In the genomic region with DNA sequence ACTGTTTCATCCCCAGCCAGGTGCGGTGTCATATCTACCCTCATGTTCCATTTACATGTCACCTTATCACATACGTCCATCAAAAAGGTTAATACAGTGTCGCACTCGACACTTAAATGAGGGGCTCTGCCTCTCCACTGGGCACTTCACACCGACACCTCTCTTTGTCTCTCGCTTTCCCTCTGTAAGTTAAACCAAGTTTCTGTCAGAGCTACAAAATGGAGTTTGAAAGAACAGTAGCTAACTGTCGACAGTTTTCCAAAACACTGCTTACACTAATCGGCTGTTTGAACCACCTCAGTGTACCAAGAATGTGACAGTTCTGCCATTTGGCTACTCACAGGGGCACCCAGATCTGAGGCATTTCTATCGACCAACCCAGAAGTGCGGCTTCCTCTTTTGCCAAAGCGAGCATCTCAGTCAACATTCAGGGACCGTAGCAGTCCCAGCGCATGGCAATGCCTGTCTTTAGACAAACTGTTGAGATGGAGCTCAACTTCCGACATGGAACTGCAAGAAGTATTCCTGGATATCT, we compare ENCODE assay signal across 10 mouse cellular contexts.
DNase-seq lines count a peak whose midpoint lies in the region; ATAC-seq and TF ChIP-seq lines count a peak whose summit lies in the region.
"Had no signal": no experiment of that assay in that cellular context is flagged by ENCODE, and none has a peak within 500 bp of the region (broad histone marks: within the 10 kb centered on the region; RNA-seq: fewer than 3 reads in every experiment).

No protein-coding gene starts in this region.

- peak overlapping the region; percentile 48 for H3K27ac ChIP-seq in heart, embryonic 16.5 days (ENCODE audit: low read length)
- no peak overlapping the region for H3K27ac ChIP-seq in heart, adult 2 months
- H3K27ac ChIP-seq in brown adipose tissue, adult 24 weeks (replicated peaks; ENCODE audit: low read depth, low read length), result 0 out of 2 replicates have a peak overlapping the region, but pooled peaks have one; percentile 15
- H3K27ac ChIP-seq in forebrain, embryonic 11.5 days (ENCODE audit: low read depth, low read length), result no peak overlapping the region; the same call in 1 of the 2 replicates
- peak overlapping the region; percentile 92 for H3K27ac ChIP-seq in limb, embryonic 13.5 days

- no peak for TF ChIP-seq POLR2A in heart, adult 2 months (IDR thresholded peaks at IDR 0.05; ENCODE audit: insufficient read depth, low read depth, low read length)

- intact Hi-C loops in heart, adult 2 months (cut with DNase I), result no loop called here

- H3K79me2 ChIP-seq in heart, adult 2 months (replicated peaks; ENCODE audit: control insufficient read depth, insufficient read depth, low read length), result no peaks in the 10 kb centered on the region

- no peak overlapping the region for H3K4me3 ChIP-seq in heart, embryonic 16.5 days (ENCODE audit: low read length)
- no peak overlapping the region for H3K4me3 ChIP-seq in heart, adult 2 months
- H3K4me3 ChIP-seq in brown adipose tissue, adult 24 weeks (ENCODE audit: insufficient read depth, low read depth, low read length), result no peak overlapping the region
- no peak overlapping the region for H3K4me3 ChIP-seq in forebrain, embryonic 11.5 days (ENCODE audit: low read depth, low read length)
- no peak overlapping the region for H3K4me3 ChIP-seq in limb, embryonic 13.5 days
- H3K4me3 ChIP-seq: megakaryocyte, embryonic 14.5 days had no signal

- H3K4me2 ChIP-seq in heart, embryonic 16.5 days (ENCODE audit: low read depth, low read length), result no peak overlapping the region
- no peak overlapping the region for H3K4me2 ChIP-seq in forebrain, embryonic 11.5 days (ENCODE audit: low read depth, low read length, severe bottlenecking)
- H3K4me2 ChIP-seq in limb, embryonic 13.5 days (replicated peaks), result no peak overlapping the region

- WGBS in heart, embryonic 16.5 days, result 64% methylated on average over 14 of the region's 14 CpGs
- 72% methylated on average over 14 of the region's 14 CpGs for WGBS in heart, adult 2 months
- WGBS in forebrain, embryonic 11.5 days, result 79% methylated on average over 14 of the region's 14 CpGs
- 72% methylated on average over 14 of the region's 14 CpGs for WGBS in limb, embryonic 13.5 days

- H3K9me3 ChIP-seq in heart, embryonic 16.5 days (replicated peaks; ENCODE audit: control insufficient read depth, low read length), result no peaks in the 10 kb centered on the region
- no peaks in the 10 kb centered on the region for H3K9me3 ChIP-seq in forebrain, embryonic 11.5 days (ENCODE audit: control insufficient read depth, low read length)
- no peaks in the 10 kb centered on the region for H3K9me3 ChIP-seq in limb, embryonic 13.5 days
- H3K9me3 ChIP-seq: megakaryocyte, embryonic 14.5 days had no signal

- no peak for DNase-seq in heart, adult 2 months
- no peak for DNase-seq in forebrain, embryonic 11.5 days (ENCODE audit: low spot score)
- DNase-seq in spleen, adult 18-20 months, result no peak
- DNase-seq in c-Kit-positive CD71-positive TER-119-positive erythroid progenitor cells, embryonic 14.5 days (ENCODE audit: low spot score), result no peak
- no peak for DNase-seq in kidney, postnatal 10 days

- no peaks in the 10 kb centered on the region for H3K36me3 ChIP-seq in heart, embryonic 16.5 days (ENCODE audit: control insufficient read depth, insufficient read depth)
- H3K36me3 ChIP-seq in heart, adult 2 months (ENCODE audit: control insufficient read depth, insufficient read depth, low read length), result no peaks in the 10 kb centered on the region
- H3K36me3 ChIP-seq in forebrain, embryonic 11.5 days (ENCODE audit: control insufficient read depth, insufficient read depth, low read length), result no peaks in the 10 kb centered on the region
- no peaks in the 10 kb centered on the region for H3K36me3 ChIP-seq in limb, embryonic 13.5 days

- no peak for TF ChIP-seq CTCF in heart, adult 2 months (IDR thresholded peaks at IDR 0.05)

- TF ChIP-seq EP300 in heart, adult 2 months (IDR thresholded peaks at IDR 0.05; ENCODE audit: insufficient read depth, low read depth, low read length), result no peak

- no peaks in the 10 kb centered on the region for H3K27me3 ChIP-seq in heart, embryonic 16.5 days (ENCODE audit: control insufficient read depth, insufficient read depth, low read length)
- H3K27me3 ChIP-seq in heart, adult 2 months (ENCODE audit: control insufficient read depth, insufficient read depth, low read length), result no peaks in the 10 kb centered on the region
- H3K27me3 ChIP-seq in forebrain, embryonic 11.5 days (ENCODE audit: control insufficient read depth, insufficient read depth, low read length), result no peaks in the 10 kb centered on the region
- H3K27me3 ChIP-seq in limb, embryonic 13.5 days, result no peaks in the 10 kb centered on the region
- H3K27me3 ChIP-seq: megakaryocyte, embryonic 14.5 days had no signal

- H3K4me1 ChIP-seq in heart, embryonic 16.5 days (ENCODE audit: control insufficient read depth, insufficient read depth, low read length), result no peaks in the 10 kb centered on the region
- peaks cover 1% of the 10 kb centered on the region for H3K4me1 ChIP-seq in heart, adult 2 months (ENCODE audit: control insufficient read depth, insufficient read depth, low read length)
- H3K4me1 ChIP-seq in brown adipose tissue, adult 24 weeks (ENCODE audit: control insufficient read depth, insufficient read depth, insufficient read length, low read length), result 0 out of 2 replicates have a peak, but pooled peaks cover 2% of the 10 kb centered on the region
- H3K4me1 ChIP-seq in forebrain, embryonic 11.5 days (replicated peaks; ENCODE audit: control insufficient read depth, insufficient read depth, low read length), result no peaks in the 10 kb centered on the region
- peaks cover 26% of the 10 kb centered on the region for H3K4me1 ChIP-seq in limb, embryonic 13.5 days
- H3K4me1 ChIP-seq: megakaryocyte, embryonic 14.5 days had no signal

- no peak for ATAC-seq in heart, embryonic 16.5 days (replicated peaks; ENCODE audit: extremely low read depth, insufficient read depth, low FRiP score)
- ATAC-seq in forebrain, embryonic 11.5 days (replicated peaks; ENCODE audit: low FRiP score), result 0 out of 2 replicates have a peak, but pooled peaks have one; percentile 15
- ATAC-seq in limb, embryonic 13.5 days (ENCODE audit: low FRiP score, low read depth), result no peak; the same call in 1 of the 2 replicates
- ATAC-seq: intestine, postnatal 0 days had no signal

- no peak overlapping the region for H3K9ac ChIP-seq in heart, embryonic 16.5 days (ENCODE audit: low read length)
- no peak overlapping the region for H3K9ac ChIP-seq in heart, adult 2 months (ENCODE audit: low read depth, low read length)
- H3K9ac ChIP-seq in forebrain, embryonic 11.5 days (ENCODE audit: low read length), result no peak overlapping the region
- H3K9ac ChIP-seq in limb, embryonic 13.5 days, result no peak overlapping the region

Comparison
In these comparisons a context has a peak if more than half of its experiments do, and no peak if none do; other contexts are left out.
1. H3K27ac ChIP-seq: peak in heart, embryonic 16.5 days (single experiment), brown adipose tissue, adult 24 weeks (single experiment) and limb, embryonic 13.5 days (single experiment); none in heart, adult 2 months (single experiment) and forebrain, embryonic 11.5 days (single experiment).